Mouse (Mus musculus) embryo, embryonic 10.5 days (tissue): Measurements from ENCODE around the gene Pdx1.

Experiments
- DNase-seq: peaks from one replicate; pipeline ENCODE4 v3.0.0-alpha.2; 2015; ENCODE audit warnings: low spot score

Pdx1 gene

GRCm38 (mm10) chr5:147308451-147308850 lies 38.7 kb downstream of the Pdx1 start:
- DNase-seq = no peak

GRCm38 (mm10) chr5:147309786-147310185 lies 40.0 kb downstream of the Pdx1 start:
- no peak for DNase-seq

GRCm38 (mm10) chr5:147312830-147313685 lies 43.3 kb downstream of the Pdx1 start:
- DNase-seq = no peak

- no peak for DNase-seq
These were observed 45.1 kb downstream of the Pdx1 start for GRCm38 (mm10) chr5:147314646-147315431.

- no peak for DNase-seq
These were observed 45.8 kb downstream of the Pdx1 start for GRCm38 (mm10) chr5:147315432-147316075.

GRCm38 (mm10) chr5:147317321-147317720 lies 47.6 kb downstream of the Pdx1 start:
- DNase-seq = no peak

- DNase-seq = no peak
These were observed 48.2 kb downstream of the Pdx1 start for GRCm38 (mm10) chr5:147317991-147318390.

GRCm38 (mm10) chr5:147319653-147320052 lies 49.9 kb downstream of the Pdx1 start:
- DNase-seq = peak; percentile 90

GRCm38 (mm10) chr5:147322183-147322582 lies 52.4 kb downstream of the Pdx1 start, which contains the start of gene Urad:
TSS of gene Urad (minus strand) at chr5:147322440.
- no peak for DNase-seq

- peak; percentile 85 for DNase-seq
These were observed 53.6 kb downstream of the Pdx1 start for GRCm38 (mm10) chr5:147323237-147323917.
